ENCODE assay signal across 16 mouse cellular contexts in the genomic region with DNA sequence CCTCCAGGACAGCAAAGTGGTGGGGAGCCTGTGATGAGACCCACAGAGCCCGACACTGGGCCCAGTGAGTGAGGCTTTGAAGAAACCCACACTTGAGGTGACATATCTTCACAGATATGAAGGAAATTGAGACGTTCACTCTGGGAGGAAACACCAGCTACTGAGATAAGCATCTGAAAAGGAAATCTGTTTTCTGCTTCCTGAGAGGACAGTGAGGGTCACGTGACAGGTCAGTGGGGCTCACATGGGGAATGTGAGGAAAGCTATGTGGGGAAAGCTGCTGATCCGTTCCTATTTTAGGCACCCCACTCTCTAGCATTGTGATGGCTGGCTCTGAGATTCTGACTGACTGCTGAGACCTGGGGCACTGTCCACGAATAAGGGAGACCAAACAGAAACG. TPM values are rescaled to one million over a fixed set of nuclear protein-coding genes. Genes with fewer than 3 reads are reported as not detected.
A peak's percentile ranks its signal among the peaks of the same experiment; 100 is the strongest.
DNase-seq lines count a peak whose midpoint lies in the region; ATAC-seq and TF ChIP-seq lines count a peak whose summit lies in the region.
"Had no signal": no experiment of that assay in that cellular context is flagged by ENCODE, and none has a peak within 500 bp of the region (broad histone marks: within the 10 kb centered on the region; RNA-seq: fewer than 3 reads in every experiment).

No protein-coding gene starts in this region.

- H3K27me3 ChIP-seq in hindbrain, embryonic 10.5 days (ENCODE audit: insufficient read depth, poor library complexity, severe bottlenecking), result no peaks in the 10 kb centered on the region
- no peaks in the 10 kb centered on the region for H3K27me3 ChIP-seq in hindbrain, embryonic 14.5 days (ENCODE audit: control insufficient read depth, insufficient read depth, low read length)
- H3K27me3 ChIP-seq in midbrain, embryonic 11.5 days (ENCODE audit: control insufficient read depth, insufficient read depth, low read length), result no peaks in the 10 kb centered on the region
- no peaks in the 10 kb centered on the region for H3K27me3 ChIP-seq in midbrain, postnatal 0 days (ENCODE audit: insufficient read depth, low read length)
- H3K27me3 ChIP-seq in heart, embryonic 15.5 days, result no peaks in the 10 kb centered on the region
- no peaks in the 10 kb centered on the region for H3K27me3 ChIP-seq in liver, embryonic 11.5 days (replicated peaks; ENCODE audit: control insufficient read depth, insufficient read depth, low read length)
- H3K27me3 ChIP-seq: embryonic facial prominence, embryonic 13.5 days; forebrain, embryonic 13.5 days; limb, embryonic 13.5 days had no signal

- no peak overlapping the region for H3K4me3 ChIP-seq in hindbrain, embryonic 10.5 days
- H3K4me3 ChIP-seq in hindbrain, embryonic 14.5 days (replicated peaks; ENCODE audit: low read length), result no peak overlapping the region
- H3K4me3 ChIP-seq in midbrain, embryonic 11.5 days (ENCODE audit: low read depth, low read length), result no peak overlapping the region
- H3K4me3 ChIP-seq in midbrain, postnatal 0 days (ENCODE audit: low read depth, low read length), result no peak overlapping the region
- H3K4me3 ChIP-seq in heart, embryonic 15.5 days, result no peak overlapping the region
- H3K4me3 ChIP-seq in liver, embryonic 11.5 days (ENCODE audit: low read depth, low read length), result no peak overlapping the region
- H3K4me3 ChIP-seq: embryonic facial prominence, embryonic 13.5 days; forebrain, embryonic 13.5 days; limb, embryonic 13.5 days had no signal

- peaks cover 13% of the 10 kb centered on the region for H3K4me1 ChIP-seq in hindbrain, embryonic 10.5 days (replicated peaks)
- H3K4me1 ChIP-seq in hindbrain, embryonic 14.5 days (replicated peaks; ENCODE audit: control insufficient read depth, insufficient read depth, low read length), result 0 out of 2 replicates have a peak, but pooled peaks cover 7% of the 10 kb centered on the region
- no peaks in the 10 kb centered on the region for H3K4me1 ChIP-seq in midbrain, embryonic 11.5 days (ENCODE audit: control insufficient read depth, insufficient read depth, low read length)
- no peaks in the 10 kb centered on the region for H3K4me1 ChIP-seq in midbrain, postnatal 0 days (ENCODE audit: insufficient read depth, low read length)
- H3K4me1 ChIP-seq in heart, embryonic 15.5 days (replicated peaks), result peaks cover 12% of the 10 kb centered on the region
- H3K4me1 ChIP-seq in liver, embryonic 11.5 days (replicated peaks; ENCODE audit: control insufficient read depth, insufficient read depth, low read length), result no peaks in the 10 kb centered on the region; the same call in 1 of the 2 replicates
- H3K4me1 ChIP-seq: forebrain, embryonic 13.5 days had no signal

- H3K9ac ChIP-seq in hindbrain, embryonic 14.5 days, result no peak overlapping the region
- H3K9ac ChIP-seq in midbrain, embryonic 11.5 days (ENCODE audit: low read length), result no peak overlapping the region
- H3K9ac ChIP-seq in midbrain, postnatal 0 days (replicated peaks; ENCODE audit: low read length, poor library complexity, severe bottlenecking), result no peak overlapping the region
- no peak overlapping the region for H3K9ac ChIP-seq in heart, embryonic 15.5 days
- no peak overlapping the region for H3K9ac ChIP-seq in liver, embryonic 11.5 days (ENCODE audit: low read depth, low read length)
- H3K9ac ChIP-seq: embryonic facial prominence, embryonic 13.5 days; forebrain, embryonic 13.5 days; limb, embryonic 13.5 days had no signal

- H3K9me3 ChIP-seq in hindbrain, embryonic 10.5 days, result no peaks in the 10 kb centered on the region
- no peaks in the 10 kb centered on the region for H3K9me3 ChIP-seq in hindbrain, embryonic 14.5 days (ENCODE audit: control insufficient read depth, low read length)
- H3K9me3 ChIP-seq in midbrain, embryonic 11.5 days (ENCODE audit: control insufficient read depth, low read length), result no peaks in the 10 kb centered on the region
- no peaks in the 10 kb centered on the region for H3K9me3 ChIP-seq in midbrain, postnatal 0 days (ENCODE audit: low read length)
- no peaks in the 10 kb centered on the region for H3K9me3 ChIP-seq in heart, embryonic 15.5 days (replicated peaks)
- H3K9me3 ChIP-seq in liver, embryonic 11.5 days (ENCODE audit: control insufficient read depth, low read length), result no peaks in the 10 kb centered on the region
- H3K9me3 ChIP-seq: embryonic facial prominence, embryonic 13.5 days; forebrain, embryonic 13.5 days; limb, embryonic 13.5 days had no signal

- ATAC-seq in hindbrain, embryonic 14.5 days (ENCODE audit: low FRiP score), result no peak
- no peak for ATAC-seq in midbrain, embryonic 11.5 days (ENCODE audit: low FRiP score)
- ATAC-seq in midbrain, postnatal 0 days (ENCODE audit: low FRiP score), result no peak
- ATAC-seq in heart, embryonic 15.5 days (replicated peaks; ENCODE audit: insufficient number of reproducible peaks, insufficient read depth, low FRiP score, low read depth), result peak; percentile 50; the same call in 1 of the 2 replicates
- no peak for ATAC-seq in liver, embryonic 11.5 days (replicated peaks; ENCODE audit: low FRiP score)
- ATAC-seq: forebrain, embryonic 13.5 days had no signal

- H3K4me2 ChIP-seq in hindbrain, embryonic 14.5 days (replicated peaks), result no peak overlapping the region
- no peak overlapping the region for H3K4me2 ChIP-seq in midbrain, embryonic 11.5 days
- H3K4me2 ChIP-seq in midbrain, postnatal 0 days (ENCODE audit: low read depth, low read length, poor library complexity, severe bottlenecking), result no peak overlapping the region
- peak overlapping the region; percentile 12; the same call in 1 of the 2 replicates for H3K4me2 ChIP-seq in heart, embryonic 15.5 days
- no peak overlapping the region for H3K4me2 ChIP-seq in liver, embryonic 11.5 days
- H3K4me2 ChIP-seq: embryonic facial prominence, embryonic 13.5 days; forebrain, embryonic 13.5 days had no signal

- peaks cover 16% of the 10 kb centered on the region for H3K36me3 ChIP-seq in hindbrain, embryonic 10.5 days
- H3K36me3 ChIP-seq in hindbrain, embryonic 14.5 days (replicated peaks; ENCODE audit: control insufficient read depth, insufficient read depth), result peaks cover 3% of the 10 kb centered on the region; the same call in 1 of the 2 replicates
- no peaks in the 10 kb centered on the region for H3K36me3 ChIP-seq in midbrain, embryonic 11.5 days (ENCODE audit: control insufficient read depth, insufficient read depth, low read length)
- peaks cover 5% of the 10 kb centered on the region; the same call in 1 of the 2 replicates for H3K36me3 ChIP-seq in midbrain, postnatal 0 days (ENCODE audit: insufficient read depth, low read length)
- no peaks in the 10 kb centered on the region for H3K36me3 ChIP-seq in heart, embryonic 15.5 days
- H3K36me3 ChIP-seq in liver, embryonic 11.5 days (ENCODE audit: control insufficient read depth, insufficient read depth, low read length), result no peaks in the 10 kb centered on the region
- H3K36me3 ChIP-seq: limb, embryonic 13.5 days had no signal

- 66% methylated on average over 6 of the region's 6 CpGs for WGBS in hindbrain, embryonic 10.5 days
- 62% methylated on average over 6 of the region's 6 CpGs for WGBS in hindbrain, embryonic 14.5 days
- 56% methylated on average over 6 of the region's 6 CpGs for WGBS in midbrain, embryonic 11.5 days
- WGBS in midbrain, postnatal 0 days, result 53% methylated on average over 6 of the region's 6 CpGs
- WGBS in heart, embryonic 15.5 days, result 12% methylated on average over 6 of the region's 6 CpGs
- 35% methylated on average over 6 of the region's 6 CpGs for WGBS in liver, embryonic 11.5 days

- peak overlapping the region; percentile 17; the same call in 1 of the 2 replicates for H3K27ac ChIP-seq in hindbrain, embryonic 10.5 days
- H3K27ac ChIP-seq in hindbrain, embryonic 14.5 days, result no peak overlapping the region
- no peak overlapping the region for H3K27ac ChIP-seq in midbrain, embryonic 11.5 days (ENCODE audit: low read depth, low read length)
- no peak overlapping the region for H3K27ac ChIP-seq in midbrain, postnatal 0 days (ENCODE audit: low read depth, low read length)
- H3K27ac ChIP-seq in heart, embryonic 15.5 days, result peak overlapping the region; percentile 26; the same call in 1 of the 2 replicates
- H3K27ac ChIP-seq in liver, embryonic 11.5 days (ENCODE audit: low read depth, low read length), result no peak overlapping the region
- H3K27ac ChIP-seq: embryonic facial prominence, embryonic 13.5 days; forebrain, embryonic 13.5 days; limb, embryonic 13.5 days had no signal

- DNase-seq in hindbrain, embryonic 10.5 days (ENCODE audit: low spot score), result no peak
- DNase-seq in hindbrain, embryonic 14.5 days (ENCODE audit: low spot score), result no peak
- peak; percentile 57 for DNase-seq in midbrain, embryonic 11.5 days (ENCODE audit: low spot score, missing footprints)
- no peak for DNase-seq in midbrain, postnatal 0 days (ENCODE audit: low spot score)
- peak; percentile 17 for DNase-seq in naive thymus-derived CD4-positive, alpha-beta T cell, adult 2 months (ENCODE audit: low read depth)
- no peak for DNase-seq in left cerebral cortex, adult 9 months (ENCODE audit: low spot score in 2 of 2)
- DNase-seq in liver, embryonic 11.5 days (ENCODE audit: low spot score), result no peak
- DNase-seq: adrenal gland, adult 2 months; cerebellum, postnatal 10 days; kidney, adult 8-10 months; layer of hippocampus, postnatal 36 days; lung, postnatal 14 days had no signal

- no peak for TF ChIP-seq CTCF in midbrain, postnatal 0 days (IDR thresholded peaks at IDR 0.05)

RNA-seq across cellular contexts. Expression of gene Galc, which starts 43.7 kb away (rescaled TPM):
- 12.8 and 13.9 TPM in 2 replicates for polyA plus RNA-seq in hindbrain, embryonic 10.5 days (2016; fragmentation: Nextera tagmentation; extraction: Ambion mirVana)
- polyA plus RNA-seq in hindbrain, embryonic 14.5 days (2014; fragmentation: Nextera tagmentation; extraction: Ambion mirVana), result 13.8 TPM in 2 replicates
- polyA plus RNA-seq in midbrain, embryonic 11.5 days (2014; fragmentation: Nextera tagmentation; extraction: Ambion mirVana), result 14.3 and 14.7 TPM in 2 replicates
- 11.1 and 18.1 TPM in 2 replicates for total RNA-seq in midbrain, postnatal 0 days (2014; rRNA removed)
- polyA plus RNA-seq in midbrain, postnatal 0 days (2015; fragmentation: Nextera tagmentation; extraction: Ambion mirVana), result 10.7 and 11.7 TPM in 2 replicates
- polyA plus RNA-seq in heart, embryonic 15.5 days (2015; fragmentation: Nextera tagmentation; extraction: Ambion mirVana), result 4.7 and 6.2 TPM in 2 replicates
- 5.7 and 7.7 TPM in 2 replicates for polyA plus RNA-seq in liver, embryonic 11.5 days (2014; fragmentation: Nextera tagmentation; extraction: Ambion mirVana)

RNA-seq across cellular contexts. Expression of gene Gpr65, which starts 52.9 kb away (rescaled TPM):
- polyA plus RNA-seq in hindbrain, embryonic 10.5 days (2016; fragmentation: Nextera tagmentation; extraction: Ambion mirVana), result 0.25 and 0.64 TPM in 2 replicates
- polyA plus RNA-seq in hindbrain, embryonic 14.5 days (2014; fragmentation: Nextera tagmentation; extraction: Ambion mirVana), result 0.35 and 0.48 TPM in 2 replicates
- polyA plus RNA-seq in midbrain, embryonic 11.5 days (2014; fragmentation: Nextera tagmentation; extraction: Ambion mirVana), result 0.57 and 0.82 TPM in 2 replicates
- 0.66 and 1.3 TPM in 2 replicates for total RNA-seq in midbrain, postnatal 0 days (2014; rRNA removed)
- polyA plus RNA-seq in midbrain, postnatal 0 days (2015; fragmentation: Nextera tagmentation; extraction: Ambion mirVana), result 0.16 and 0.28 TPM in 2 replicates
- polyA plus RNA-seq in heart, embryonic 15.5 days (2015; fragmentation: Nextera tagmentation; extraction: Ambion mirVana), result 1.4 and 2.7 TPM in 2 replicates
- 2.0 TPM in 2 replicates for polyA plus RNA-seq in liver, embryonic 11.5 days (2014; fragmentation: Nextera tagmentation; extraction: Ambion mirVana)
- total RNA-seq: layer of hippocampus, postnatal 36 days had no signal

Comparison
In these comparisons a context has a peak if more than half of its experiments do, and no peak if none do; other contexts are left out.
1. DNase-seq: peak in midbrain, embryonic 11.5 days (single experiment) and naive thymus-derived CD4-positive, alpha-beta T cell, adult 2 months (single experiment); none in hindbrain, embryonic 10.5 days (single experiment), hindbrain, embryonic 14.5 days (single experiment), midbrain, postnatal 0 days (single experiment), left cerebral cortex, adult 9 months (0 of 2) and liver, embryonic 11.5 days (single experiment).
2. H3K27ac ChIP-seq: peak in hindbrain, embryonic 10.5 days (single experiment) and heart, embryonic 15.5 days (single experiment); none in hindbrain, embryonic 14.5 days (single experiment), midbrain, embryonic 11.5 days (single experiment), midbrain, postnatal 0 days (single experiment) and liver, embryonic 11.5 days (single experiment).